Mouse (Mus musculus) small intestine, adult 2 months (tissue): ENCODE measurements around the gene Tm9sf1. TPM values are rescaled to one million over a fixed set of nuclear protein-coding genes. Genes with fewer than 3 reads are reported as not detected.

Source experiments
- H3K27ac ChIP-seq: fragments of 200-500 bp; 2 replicates; pipeline ENCODE4 v1.5.1; 2012; ENCODE audit warnings: low read depth, low read length, control low read depth, inconsistent platforms; ENCODE audit not compliant: insufficient read depth
- H3K27me3 ChIP-seq: fragments of 200-500 bp; 2 replicates; pipeline ENCODE4 v1.6.1; 2012; ENCODE audit warnings: mild to moderate bottlenecking, moderate library complexity, low read length, inconsistent platforms; ENCODE audit not compliant: control insufficient read depth, insufficient read depth
- H3K36me3 ChIP-seq: fragments of 200-500 bp; 2 replicates; pipeline ENCODE4 v1.6.1; 2012; ENCODE audit warnings: mild to moderate bottlenecking, low read length, control low read depth, inconsistent platforms; ENCODE audit not compliant: control insufficient read depth, insufficient read depth
- H3K4me1 ChIP-seq: fragments of 200-500 bp; 2 replicates; pipeline ENCODE4 v1.6.1; 2012; ENCODE audit warnings: low read length, inconsistent platforms, mixed read lengths; ENCODE audit not compliant: control insufficient read depth, insufficient read depth, insufficient read length
- H3K4me3 ChIP-seq: fragments of 200-500 bp; 2 replicates; pipeline ENCODE4 v1.5.1; 2012; ENCODE audit warnings: low read depth, mild to moderate bottlenecking, control low read depth, inconsistent platforms, low read length, moderate library complexity
- CTCF ChIP-seq: fragments of 200-500 bp; IDR thresholded peaks from 2 replicates; pipeline ENCODE4 v1.5.1; 2012; ENCODE audit warnings: low read depth, mild to moderate bottlenecking, control low read depth, inconsistent platforms, low read length, moderate library complexity, mixed read lengths; ENCODE audit not compliant: insufficient replicate concordance, insufficient read length; ENCODE audit errors: extremely low read depth
- POLR2A ChIP-seq: fragments of 200-500 bp; IDR thresholded peaks from 2 replicates; pipeline ENCODE4 v1.6.1; 2012; ENCODE audit warnings: low read depth, mild to moderate bottlenecking, control low read depth, inconsistent platforms, low read length, moderate library complexity
- WGBS: fragments of 180-500 bp; shearing (Covaris S2); methylation state at CpG from one replicate; pipeline ENCODE4 v1.1.7; 2018; 5-methylcytosine and 5-hydroxymethylcytosine counted together
- polyA plus RNA-seq: library from polyadenylated mRNA; depleted of rRNA; stranded (reverse); fragments of >200 nt; gene quantifications from 2 replicates; pipeline ENCODE4 v1.2.3, GENCODE M21; 2012; rRNA removed

The Tm9sf1 gene
- polyA plus RNA-seq = 58.8 and 104 TPM in 2 replicates

- Histone ChIP-seq H3K36me3 (peaks cover 26% of the 10 kb centered on the region), H3K27me3 (no peaks in the 10 kb centered on the region), H3K4me3 (peak within 1 kb of the TSS; percentile 93), H3K27ac (peak within 1 kb of the TSS; percentile 97), H3K4me1 (peaks cover 11% of the 10 kb centered on the region; the same call in 1 of the 2 replicates)
- TF ChIP-seq POLR2A = peak; percentile 12; the same call in 1 of the 2 replicates
- TF ChIP-seq CTCF = no peak
- under 1% methylated on average over 89 of the region's 89 CpGs for WGBS
Measured at GRCm38 (mm10) chr14:55643060-55643907, at the start of gene Tm9sf1. Gene Tm9sf1, minus strand, starts transcription at chr14:55643806.

- Histone ChIP-seq H3K4me1 (no peaks in the 10 kb centered on the region), H3K36me3 (no peaks in the 10 kb centered on the region), H3K27me3 (no peaks in the 10 kb centered on the region), H3K4me3 (no peak overlapping the region), H3K27ac (no peak overlapping the region)
- WGBS = 73% methylated on average over 10 of the region's 10 CpGs
- no peak for TF ChIP-seq CTCF
- TF ChIP-seq POLR2A = no peak
Measured at GRCm38 (mm10) chr14:55689433-55689832, 45.8 kb upstream of the Tm9sf1 start.

GRCm38 (mm10) chr14:55682118-55682493 lies 38.5 kb upstream of the Tm9sf1 start:
- Histone ChIP-seq H3K27me3 (no peaks in the 10 kb centered on the region), H3K36me3 (peaks cover 24% of the 10 kb centered on the region), H3K4me1 (no peaks in the 10 kb centered on the region), H3K4me3 (peak overlapping the region; percentile 76), H3K27ac (peak overlapping the region; percentile 78)
- TF ChIP-seq POLR2A = no peak
- no peak for TF ChIP-seq CTCF
- WGBS = 8% methylated on average over 3 of the region's 3 CpGs

- Histone ChIP-seq H3K4me3 (peak within 1 kb of the TSS; percentile 76), H3K27me3 (no peaks in the 10 kb centered on the region), H3K36me3 (peaks cover 31% of the 10 kb centered on the region), H3K4me1 (no peaks in the 10 kb centered on the region), H3K27ac (peak within 1 kb of the TSS; percentile 78)
- TF ChIP-seq POLR2A (no peak; the same call in 1 of the 2 replicates), CTCF (peak; percentile 85)
- WGBS = under 1% methylated on average over 66 of the region's 66 CpGs
Measured at GRCm38 (mm10) chr14:55681160-55682117, 37.8 kb upstream of the Tm9sf1 start, which contains the start of gene Tinf2. Gene Tinf2, minus strand, starts transcription at chr14:55681820.

- WGBS = 78% methylated on average over 4 of the region's 4 CpGs
- no peaks in the 10 kb centered on the region for H3K27me3 ChIP-seq
- H3K4me3 ChIP-seq = no peak overlapping the region
- H3K36me3 ChIP-seq = peaks cover 39% of the 10 kb centered on the region
- TF ChIP-seq CTCF (no peak), POLR2A (no peak)
- peaks cover 2% of the 10 kb centered on the region for H3K4me1 ChIP-seq
- no peak overlapping the region for H3K27ac ChIP-seq
Measured at GRCm38 (mm10) chr14:55677615-55678014, 34.0 kb upstream of the Tm9sf1 start.

- Histone ChIP-seq H3K4me3 (no peak overlapping the region), H3K27ac (peak overlapping the region; percentile 80; the same call in 1 of the 2 replicates), H3K4me1 (peaks cover 2% of the 10 kb centered on the region), H3K27me3 (no peaks in the 10 kb centered on the region), H3K36me3 (peaks cover 18% of the 10 kb centered on the region)
- WGBS = 52% methylated on average over 7 of the region's 7 CpGs
- no peak for TF ChIP-seq POLR2A
- no peak for TF ChIP-seq CTCF
Measured at GRCm38 (mm10) chr14:55672741-55673060, 29.1 kb upstream of the Tm9sf1 start.

GRCm38 (mm10) chr14:55671833-55672740 lies 28.5 kb upstream of the Tm9sf1 start, which contains the start of the genes Gmpr2 and Nedd8:
Gene Gmpr2, plus strand, starts transcription at chr14:55671941.
Gene Nedd8, minus strand, starts transcription at chr14:55672124.
- Histone ChIP-seq H3K27me3 (no peaks in the 10 kb centered on the region), H3K36me3 (peaks cover 15% of the 10 kb centered on the region), H3K27ac (peak within 1 kb of the TSS; percentile 85), H3K4me1 (peaks cover 2% of the 10 kb centered on the region), H3K4me3 (peak within 1 kb of the TSS; percentile 83)
- TF ChIP-seq CTCF (no peak), POLR2A (peak; percentile 14; the same call in 1 of the 2 replicates)
- WGBS = under 1% methylated on average over 38 of the region's 38 CpGs
